Comparison of ENCODE assay signal across 11 mouse cellular contexts in genomic region chr11:20616103-20616502, GRCm38 (mm10).
DNase-seq lines count a peak whose midpoint lies in the region; ATAC-seq lines count a peak whose summit lies in the region.
"Had no signal": no experiment of that assay in that cellular context is flagged by ENCODE, and none has a peak within 500 bp of the region (broad histone marks: within the 10 kb centered on the region; RNA-seq: fewer than 3 reads in every experiment).

No protein-coding gene starts in this region.

- no peaks in the 10 kb centered on the region for H3K9me3 ChIP-seq in heart, embryonic 14.5 days (ENCODE audit: control insufficient read depth, low read length)
- H3K9me3 ChIP-seq in midbrain, embryonic 15.5 days: no peaks in the 10 kb centered on the region

- no peaks in the 10 kb centered on the region for H3K36me3 ChIP-seq in heart, embryonic 14.5 days (ENCODE audit: control insufficient read depth, insufficient read depth, low read length)
- no peaks in the 10 kb centered on the region for H3K36me3 ChIP-seq in midbrain, embryonic 15.5 days (replicated peaks)

- H3K4me1 ChIP-seq in heart, embryonic 14.5 days (ENCODE audit: control insufficient read depth in 2 of 2, insufficient read depth in 2 of 2, low read length in 2 of 2): peaks cover 4 to 12% of the 10 kb centered on the region in 2 experiments; a peak in 3 of 4 replicates
- 0 out of 2 replicates have a peak, but pooled peaks cover 7% of the 10 kb centered on the region for H3K4me1 ChIP-seq in midbrain, embryonic 15.5 days

- H3K27ac ChIP-seq in heart, embryonic 14.5 days (replicated peaks in 1 of 2; ENCODE audit: control insufficient read depth in 1 of 2, insufficient read depth in 1 of 2, low read depth in 2 of 2, low read length in 2 of 2): peak overlapping the region; percentile 72 to 79
- no peak overlapping the region for H3K27ac ChIP-seq in midbrain, embryonic 15.5 days

- no peak overlapping the region for H3K4me3 ChIP-seq in heart, embryonic 14.5 days (ENCODE audit: control insufficient read depth in 1 of 2, insufficient read depth in 1 of 2, low read depth in 1 of 2, low read length in 2 of 2)
- no peak overlapping the region for H3K4me3 ChIP-seq in midbrain, embryonic 15.5 days

- H3K9ac ChIP-seq in heart, embryonic 14.5 days (ENCODE audit: low read length): 0 out of 2 replicates have a peak overlapping the region, but pooled peaks have one; percentile 4
- no peak overlapping the region for H3K9ac ChIP-seq in midbrain, embryonic 15.5 days
- H3K9ac ChIP-seq: forebrain, postnatal 0 days had no signal

- no peaks in the 10 kb centered on the region for H3K27me3 ChIP-seq in heart, embryonic 14.5 days (ENCODE audit: control insufficient read depth, insufficient read depth, low read length)
- H3K27me3 ChIP-seq in midbrain, embryonic 15.5 days (replicated peaks): no peaks in the 10 kb centered on the region

- ATAC-seq in heart, embryonic 14.5 days (ENCODE audit: insufficient number of reproducible peaks, insufficient read depth, low FRiP score, low read depth): no peak
- ATAC-seq in neutrophil, adult 5-6 weeks (ENCODE audit: extremely low read depth, insufficient number of reproducible peaks, low FRiP score, poor library complexity, severe bottlenecking): 0 out of 2 replicates have a peak, but pooled peaks have one; percentile 9
- no peak for ATAC-seq in midbrain, embryonic 15.5 days (replicated peaks)
- ATAC-seq: forebrain, postnatal 0 days; midbrain, embryonic 16.5 days had no signal

- 30% methylated on average over 3 of the region's 3 CpGs for WGBS in heart, embryonic 14.5 days
- WGBS in midbrain, embryonic 15.5 days: 72% methylated on average over 3 of the region's 3 CpGs

- DNase-seq in kidney, adult 9 months: peak; percentile 27
- DNase-seq in kidney, postnatal 4 days: no peak
- peak; percentile 38 for DNase-seq in T-cell, adult 2 months (ENCODE audit: low spot score)
- DNase-seq in cerebellum, adult 18-20 months: no peak
- no peak for DNase-seq in urinary bladder, postnatal 25 days (ENCODE audit: low spot score)
- DNase-seq: forebrain, postnatal 0 days; layer of hippocampus, adult 9-11 months had no signal

- peak overlapping the region; percentile 14; the same call in 1 of the 2 replicates for H3K4me2 ChIP-seq in heart, embryonic 14.5 days (ENCODE audit: low read length)
- no peak overlapping the region for H3K4me2 ChIP-seq in midbrain, embryonic 15.5 days

Comparison
In these comparisons a context has a peak if more than half of its experiments do, and no peak if none do; other contexts are left out.
1. DNase-seq: peak in kidney, adult 9 months (single experiment) and T-cell, adult 2 months (single experiment); none in kidney, postnatal 4 days (0 of 2), cerebellum, adult 18-20 months (0 of 2) and urinary bladder, postnatal 25 days (single experiment).